Mouse (Mus musculus): ENCODE measurements at regions not wholly inside any gene's neighbourhood (a gene's known extent, or its start where the extent isn't known, plus 50 kb on each side); places are given as distances from the start of the nearest gene placed in this dataset.

DNA sequence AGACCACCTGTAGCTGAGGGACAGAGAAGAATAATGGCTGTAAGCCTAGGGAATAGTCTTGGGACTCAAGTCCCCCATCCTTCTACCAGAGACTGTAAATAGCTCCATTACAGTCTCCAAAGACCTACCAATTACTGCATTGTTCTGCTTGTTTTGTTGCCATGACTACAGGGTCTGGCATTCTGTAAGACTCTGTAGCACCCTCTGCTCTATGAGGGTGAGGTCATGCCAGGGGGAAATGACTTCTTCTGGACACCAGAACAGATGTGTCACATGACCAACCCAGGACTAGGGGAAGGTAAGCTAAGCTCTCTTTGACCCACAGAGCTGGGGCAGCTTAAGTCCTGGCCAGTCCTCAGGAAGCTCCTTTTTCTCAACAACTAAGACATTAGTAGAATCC is 405.2 kb upstream of the Fam19a5 start:
- Histone ChIP-seq H3K9ac (ENCODE audit: low read depth, low read length, severe bottlenecking) (no peak overlapping the region), H3K9me3 (ENCODE audit: control insufficient read depth, low read length) (no peaks in the 10 kb centered on the region), H3K27me3 (ENCODE audit: control insufficient read depth, insufficient read depth, low read length) (no peaks in the 10 kb centered on the region), H3K4me3 (replicated peaks; ENCODE audit: low read length) (no peak overlapping the region), H3K36me3 (ENCODE audit: control insufficient read depth, insufficient read depth, low read length) (no peaks in the 10 kb centered on the region), H3K4me1 (ENCODE audit: control insufficient read depth, insufficient read depth, low read length) (no peaks in the 10 kb centered on the region), H3K4me2 (replicated peaks; ENCODE audit: low read depth, low read length, severe bottlenecking) (no peak overlapping the region), H3K27ac (replicated peaks; ENCODE audit: low read depth, low read length) (no peak overlapping the region)
- no peak for TF ChIP-seq POLR2A (IDR thresholded peaks at IDR 0.05; ENCODE audit: borderline replicate concordance, extremely low read depth, insufficient read depth, insufficient read length)
- DNase-seq (ENCODE audit: low spot score) (no peak), ATAC-seq (ENCODE audit: low FRiP score, low read depth) (no peak)

DNA sequence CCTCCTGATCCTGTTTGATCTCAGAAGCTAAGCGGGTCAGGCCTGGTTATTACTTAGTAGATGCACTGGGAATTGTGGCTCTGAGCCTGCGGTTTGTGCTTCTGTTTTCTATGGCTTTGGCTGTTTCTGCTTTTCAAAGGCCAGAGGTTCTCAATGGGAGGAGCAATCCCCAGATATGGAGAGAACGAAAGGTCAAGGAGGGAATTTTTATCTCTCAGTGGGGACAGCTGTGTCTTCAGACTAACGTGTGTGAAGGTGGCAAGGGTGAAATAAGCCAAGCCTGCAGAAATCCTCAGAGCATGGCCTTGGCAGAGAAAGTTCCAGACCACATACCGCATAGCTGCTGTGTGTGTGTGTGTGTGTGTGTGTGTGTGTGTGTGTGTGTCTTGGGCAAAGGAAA is 375.0 kb upstream of the Fam19a5 start:
- Histone ChIP-seq H3K4me2 (replicated peaks; ENCODE audit: low read depth, low read length, severe bottlenecking) (no peak overlapping the region), H3K36me3 (ENCODE audit: control insufficient read depth, insufficient read depth, low read length) (no peaks in the 10 kb centered on the region), H3K9ac (ENCODE audit: low read depth, low read length, severe bottlenecking) (no peak overlapping the region), H3K4me3 (replicated peaks; ENCODE audit: low read length) (no peak overlapping the region), H3K9me3 (ENCODE audit: control insufficient read depth, low read length) (no peaks in the 10 kb centered on the region), H3K4me1 (ENCODE audit: control insufficient read depth, insufficient read depth, low read length) (no peaks in the 10 kb centered on the region), H3K27me3 (ENCODE audit: control insufficient read depth, insufficient read depth, low read length) (no peaks in the 10 kb centered on the region), H3K27ac (replicated peaks; ENCODE audit: low read depth, low read length) (no peak overlapping the region)
- TF ChIP-seq POLR2A (IDR thresholded peaks at IDR 0.05; ENCODE audit: borderline replicate concordance, extremely low read depth, insufficient read depth, insufficient read length) = no peak
- DNase-seq (ENCODE audit: low spot score) (no peak), ATAC-seq (ENCODE audit: low FRiP score, low read depth) (no peak)
- WGBS = 75% methylated on average over 5 of the region's 5 CpGs

DNA sequence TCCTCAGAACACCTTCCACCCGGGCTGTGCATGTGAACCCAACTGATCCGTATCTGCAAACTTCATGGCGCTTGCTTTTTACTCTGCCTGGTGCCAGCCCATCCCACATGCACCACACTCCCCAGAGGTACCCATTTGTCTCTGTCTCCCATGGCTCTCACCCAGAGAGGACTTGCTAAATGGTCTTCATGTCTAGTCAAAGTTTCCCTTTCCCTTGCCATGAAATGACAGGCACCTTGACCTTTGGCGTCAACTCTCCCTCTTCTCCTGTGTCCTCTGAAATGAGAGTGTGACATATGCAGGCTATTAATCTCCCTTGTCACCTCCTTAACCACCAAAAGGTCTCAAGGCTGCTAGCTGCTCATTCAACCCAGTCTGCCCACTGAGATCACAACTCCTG is 373.2 kb upstream of the Fam19a5 start:
- TF ChIP-seq POLR2A (IDR thresholded peaks at IDR 0.05; ENCODE audit: borderline replicate concordance, extremely low read depth, insufficient read depth, insufficient read length) = no peak
- H3K4me2 ChIP-seq (replicated peaks; ENCODE audit: low read depth, low read length, severe bottlenecking) = no peak overlapping the region
- no peaks in the 10 kb centered on the region for H3K4me1 ChIP-seq (ENCODE audit: control insufficient read depth, insufficient read depth, low read length)
- ATAC-seq (ENCODE audit: low FRiP score, low read depth) (no peak), DNase-seq (ENCODE audit: low spot score) (no peak)
- no peaks in the 10 kb centered on the region for H3K27me3 ChIP-seq (ENCODE audit: control insufficient read depth, insufficient read depth, low read length)
- 60% methylated on average over 4 of the region's 4 CpGs for WGBS
- no peak overlapping the region for H3K27ac ChIP-seq (replicated peaks; ENCODE audit: low read depth, low read length)
- no peaks in the 10 kb centered on the region for H3K36me3 ChIP-seq (ENCODE audit: control insufficient read depth, insufficient read depth, low read length)
- H3K9me3 ChIP-seq (ENCODE audit: control insufficient read depth, low read length) = no peaks in the 10 kb centered on the region
- H3K9ac ChIP-seq (ENCODE audit: low read depth, low read length, severe bottlenecking) = no peak overlapping the region
- no peak overlapping the region for H3K4me3 ChIP-seq (replicated peaks; ENCODE audit: low read length)

DNA sequence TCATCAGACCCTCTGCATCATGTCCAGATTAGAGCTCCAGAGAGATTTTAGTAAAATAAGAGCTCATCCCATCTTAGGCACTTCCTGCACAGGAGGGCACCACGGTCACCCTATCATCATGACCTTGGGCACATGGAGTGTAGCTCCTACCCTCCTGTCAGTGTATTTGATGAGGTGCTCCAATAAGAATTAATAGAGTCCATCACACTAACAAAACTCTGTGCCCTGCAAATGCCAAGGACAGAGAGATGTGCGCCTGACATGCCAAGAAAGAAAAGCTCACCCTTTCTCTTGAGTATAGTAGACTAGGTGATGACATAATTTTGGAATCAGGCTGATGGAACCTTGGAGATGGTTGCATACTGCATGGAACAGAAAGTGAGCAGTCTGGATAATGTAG is 371.0 kb upstream of the Fam19a5 start:
- H3K9me3 ChIP-seq (ENCODE audit: control insufficient read depth, low read length) = no peaks in the 10 kb centered on the region
- DNase-seq (ENCODE audit: low spot score) = no peak
- WGBS = 87% methylated on average over 2 of the region's 2 CpGs
- no peak overlapping the region for H3K4me2 ChIP-seq (replicated peaks; ENCODE audit: low read depth, low read length, severe bottlenecking)
- ATAC-seq (ENCODE audit: low FRiP score, low read depth) = no peak
- no peaks in the 10 kb centered on the region for H3K4me1 ChIP-seq (ENCODE audit: control insufficient read depth, insufficient read depth, low read length)
- no peaks in the 10 kb centered on the region for H3K27me3 ChIP-seq (ENCODE audit: control insufficient read depth, insufficient read depth, low read length)
- H3K4me3 ChIP-seq (replicated peaks; ENCODE audit: low read length) = no peak overlapping the region
- no peak for TF ChIP-seq POLR2A (IDR thresholded peaks at IDR 0.05; ENCODE audit: borderline replicate concordance, extremely low read depth, insufficient read depth, insufficient read length)
- no peak overlapping the region for H3K9ac ChIP-seq (ENCODE audit: low read depth, low read length, severe bottlenecking)
- H3K36me3 ChIP-seq (ENCODE audit: control insufficient read depth, insufficient read depth, low read length) = no peaks in the 10 kb centered on the region
- no peak overlapping the region for H3K27ac ChIP-seq (replicated peaks; ENCODE audit: low read depth, low read length)

DNA sequence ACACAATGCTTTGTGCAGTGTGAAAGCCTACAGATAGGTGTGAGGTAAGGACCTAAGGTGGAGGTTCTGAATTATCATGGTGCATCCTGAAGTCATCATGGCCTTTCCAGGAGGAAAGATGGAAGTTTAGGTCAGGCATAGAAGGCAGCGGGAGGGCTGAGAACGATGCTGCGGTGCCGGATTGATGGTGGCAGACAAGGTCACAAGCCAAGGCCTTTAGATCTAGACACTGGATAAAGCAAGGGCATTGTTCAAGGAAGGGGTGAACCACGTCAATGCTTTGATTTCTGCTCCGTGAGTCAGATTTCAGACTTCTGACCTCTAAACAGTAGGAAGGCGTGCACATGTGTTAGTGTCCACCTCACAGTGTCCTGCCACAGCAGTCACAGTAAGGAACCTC is 365.5 kb upstream of the Fam19a5 start:
- no peak for ATAC-seq (ENCODE audit: low FRiP score, low read depth)
- H3K9ac ChIP-seq (ENCODE audit: low read depth, low read length, severe bottlenecking) = no peak overlapping the region
- 82% methylated on average over 7 of the region's 7 CpGs for WGBS
- no peak overlapping the region for H3K4me3 ChIP-seq (replicated peaks; ENCODE audit: low read length)
- H3K4me2 ChIP-seq (replicated peaks; ENCODE audit: low read depth, low read length, severe bottlenecking) = no peak overlapping the region
- TF ChIP-seq POLR2A (IDR thresholded peaks at IDR 0.05; ENCODE audit: borderline replicate concordance, extremely low read depth, insufficient read depth, insufficient read length) = no peak
- no peaks in the 10 kb centered on the region for H3K9me3 ChIP-seq (ENCODE audit: control insufficient read depth, low read length)
- DNase-seq (ENCODE audit: low spot score) = no peak
- no peak overlapping the region for H3K27ac ChIP-seq (replicated peaks; ENCODE audit: low read depth, low read length)
- no peaks in the 10 kb centered on the region for H3K27me3 ChIP-seq (ENCODE audit: control insufficient read depth, insufficient read depth, low read length)
- no peaks in the 10 kb centered on the region for H3K4me1 ChIP-seq (ENCODE audit: control insufficient read depth, insufficient read depth, low read length)
- H3K36me3 ChIP-seq (ENCODE audit: control insufficient read depth, insufficient read depth, low read length) = no peaks in the 10 kb centered on the region

DNA sequence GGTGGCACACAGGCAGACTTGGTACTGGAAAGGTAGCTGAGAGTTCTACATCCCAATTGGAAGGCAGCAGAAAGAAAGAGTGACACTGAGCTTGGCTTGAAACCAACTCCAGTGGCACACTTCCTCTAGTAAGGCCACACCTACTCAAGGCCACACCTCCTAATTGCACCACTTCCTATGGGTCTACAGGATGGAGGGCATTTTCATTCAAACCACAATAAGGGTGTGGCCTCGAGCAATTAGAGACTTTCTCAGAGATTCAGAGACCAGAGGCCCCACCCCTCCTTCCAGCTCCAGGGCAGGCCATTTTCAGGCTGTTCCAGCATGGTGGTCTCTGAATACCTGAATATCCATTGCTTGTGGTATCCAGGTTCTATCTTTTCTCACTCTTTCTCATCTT is 363.3 kb upstream of the Fam19a5 start:
- Histone ChIP-seq H3K36me3 (ENCODE audit: control insufficient read depth, insufficient read depth, low read length) (no peaks in the 10 kb centered on the region), H3K4me3 (replicated peaks; ENCODE audit: low read length) (no peak overlapping the region), H3K27me3 (ENCODE audit: control insufficient read depth, insufficient read depth, low read length) (no peaks in the 10 kb centered on the region), H3K9me3 (ENCODE audit: control insufficient read depth, low read length) (no peaks in the 10 kb centered on the region), H3K4me1 (ENCODE audit: control insufficient read depth, insufficient read depth, low read length) (no peaks in the 10 kb centered on the region), H3K9ac (ENCODE audit: low read depth, low read length, severe bottlenecking) (no peak overlapping the region), H3K27ac (replicated peaks; ENCODE audit: low read depth, low read length) (no peak overlapping the region), H3K4me2 (replicated peaks; ENCODE audit: low read depth, low read length, severe bottlenecking) (no peak overlapping the region)
- no peak for ATAC-seq (ENCODE audit: low FRiP score, low read depth)
- no peak for TF ChIP-seq POLR2A (IDR thresholded peaks at IDR 0.05; ENCODE audit: borderline replicate concordance, extremely low read depth, insufficient read depth, insufficient read length)
- no peak for DNase-seq (ENCODE audit: low spot score)
- WGBS = 83% methylated on average over 1 of the region's 1 CpGs
